In the genomic region with DNA sequence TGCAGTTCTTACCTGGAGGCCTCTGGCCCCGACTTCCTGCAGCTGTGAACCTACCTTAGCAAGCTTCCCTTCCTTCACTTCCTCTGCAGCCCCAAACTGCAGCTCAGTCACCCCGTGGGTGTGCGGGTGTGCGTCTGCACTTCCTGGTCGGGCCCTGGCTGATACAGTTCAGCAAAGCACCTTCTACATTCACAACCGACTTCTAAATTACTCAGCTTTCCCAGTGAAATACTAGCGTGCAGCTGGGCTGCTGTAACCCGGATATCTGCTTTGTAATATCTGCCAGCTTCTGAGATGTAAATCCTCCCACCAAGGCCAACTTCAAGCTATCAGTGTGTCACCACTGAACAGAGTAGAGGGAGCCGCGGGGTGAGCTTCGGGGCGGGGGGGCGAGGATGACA, we compare ENCODE assay signal across 8 mouse cellular contexts. TPM values are rescaled to one million over a fixed set of nuclear protein-coding genes. Genes with fewer than 3 reads are reported as not detected.
DNase-seq lines count a peak whose midpoint lies in the region; ATAC-seq and TF ChIP-seq lines count a peak whose summit lies in the region.
"Had no signal": no experiment of that assay in that cellular context is flagged by ENCODE, and none has a peak within 500 bp of the region (broad histone marks: within the 10 kb centered on the region; RNA-seq: fewer than 3 reads in every experiment).

No protein-coding gene starts in this region.

- no peak for ATAC-seq in forebrain, embryonic 15.5 days (replicated peaks)
- no peak for ATAC-seq in liver, embryonic 13.5 days (ENCODE audit: low read depth)

- peak overlapping the region; percentile 12; the same call in 1 of the 2 replicates for H3K9ac ChIP-seq in ES-Bruce4 (ENCODE audit: low read depth, poor library complexity, severe bottlenecking)
- no peak overlapping the region for H3K9ac ChIP-seq in forebrain, embryonic 15.5 days (replicated peaks)
- H3K9ac ChIP-seq in liver, embryonic 13.5 days: no peak overlapping the region

- no peak overlapping the region for H3K4me3 ChIP-seq in ES-Bruce4 (ENCODE audit: low read depth, low read length)
- no peak overlapping the region for H3K4me3 ChIP-seq in forebrain, embryonic 15.5 days
- no peak overlapping the region for H3K4me3 ChIP-seq in liver, embryonic 13.5 days (replicated peaks)
- no peak overlapping the region for H3K4me3 ChIP-seq in cerebellum, adult 2 months (replicated peaks; ENCODE audit: insufficient read depth, low read depth, low read length)
- H3K4me3 ChIP-seq: erythroblast, embryonic 14.5 days had no signal

- peak overlapping the region; percentile 86 for H3K27ac ChIP-seq in ES-Bruce4 (ENCODE audit: insufficient read depth, low read length)
- H3K27ac ChIP-seq in forebrain, embryonic 15.5 days (replicated peaks): peak overlapping the region; percentile 80
- peak overlapping the region; percentile 55 for H3K27ac ChIP-seq in liver, embryonic 13.5 days
- H3K27ac ChIP-seq in cerebellum, adult 2 months (ENCODE audit: insufficient read depth, low read length): no peak overlapping the region

- TF ChIP-seq EP300 in ES-Bruce4 (IDR thresholded peaks at IDR 0.05; ENCODE audit: insufficient read depth, low read depth, low read length): no peak

- H3K4me2 ChIP-seq in forebrain, embryonic 15.5 days (replicated peaks): no peak overlapping the region
- H3K4me2 ChIP-seq in liver, embryonic 13.5 days: no peak overlapping the region

- WGBS in forebrain, embryonic 15.5 days: 78% methylated on average over 13 of the region's 13 CpGs
- WGBS in liver, embryonic 13.5 days (ENCODE audit: insufficient replicate concordance): 51% methylated on average over 13 of the region's 13 CpGs
- 85% methylated on average over 13 of the region's 13 CpGs for WGBS in cerebellum, adult 2 months

- TF ChIP-seq CTCF in ES-Bruce4 (IDR thresholded peaks at IDR 0.05; ENCODE audit: low read depth, low read length): no peak
- no peak for TF ChIP-seq CTCF in cerebellum, adult 2 months (IDR thresholded peaks at IDR 0.05; ENCODE audit: borderline replicate concordance, insufficient read depth, low read depth, low read length)

- no peaks in the 10 kb centered on the region for H3K27me3 ChIP-seq in ES-Bruce4 (ENCODE audit: control insufficient read depth, insufficient read depth, low read length, poor library complexity, severe bottlenecking)
- H3K27me3 ChIP-seq in forebrain, embryonic 15.5 days: no peaks in the 10 kb centered on the region
- H3K27me3 ChIP-seq in liver, embryonic 13.5 days: no peaks in the 10 kb centered on the region
- no peaks in the 10 kb centered on the region for H3K27me3 ChIP-seq in splenic B cell, adult 2 months (ENCODE audit: control insufficient read depth, insufficient read depth, low read length, poor library complexity, severe bottlenecking)
- no peaks in the 10 kb centered on the region for H3K27me3 ChIP-seq in cerebellum, adult 2 months (ENCODE audit: control insufficient read depth, insufficient read depth, low read length)

- no peaks in the 10 kb centered on the region for H3K9me3 ChIP-seq in ES-Bruce4 (replicated peaks; ENCODE audit: control insufficient read depth, insufficient read depth, low read length, poor library complexity, severe bottlenecking)
- no peaks in the 10 kb centered on the region for H3K9me3 ChIP-seq in forebrain, embryonic 15.5 days
- H3K9me3 ChIP-seq in liver, embryonic 13.5 days (replicated peaks): no peaks in the 10 kb centered on the region

- H3K4me1 ChIP-seq in ES-Bruce4 (ENCODE audit: control insufficient read depth, insufficient read depth, low read length): peaks cover 2% of the 10 kb centered on the region
- peaks cover 9% of the 10 kb centered on the region for H3K4me1 ChIP-seq in forebrain, embryonic 15.5 days
- peaks cover 18% of the 10 kb centered on the region for H3K4me1 ChIP-seq in liver, embryonic 13.5 days (replicated peaks)
- peaks cover 20% of the 10 kb centered on the region for H3K4me1 ChIP-seq in cerebellum, adult 2 months (ENCODE audit: control insufficient read depth, insufficient read depth, low read length)

- peak; percentile 82 for DNase-seq in CD4-positive, CD25-positive, alpha-beta regulatory T cell, adult 2 months (ENCODE audit: low read depth, low spot score)
- no peak for DNase-seq in liver, embryonic 13.5 days
- DNase-seq in splenic B cell, adult 2 months (ENCODE audit: low read depth, low spot score): peak; percentile 70
- DNase-seq in right cerebral cortex, adult 18-20 months: no peak
- no peak for DNase-seq in cerebellum, adult 2 months

- TF ChIP-seq POLR2A in ES-Bruce4 (IDR thresholded peaks at IDR 0.05; ENCODE audit: insufficient read depth, low read length): no peak
- no peak for TF ChIP-seq POLR2A in cerebellum, adult 2 months (IDR thresholded peaks at IDR 0.05; ENCODE audit: borderline replicate concordance, insufficient read depth, low read length)

- H3K36me3 ChIP-seq in ES-Bruce4 (ENCODE audit: control insufficient read depth, insufficient read depth, low read length, poor library complexity, severe bottlenecking): peaks cover 31% of the 10 kb centered on the region
- H3K36me3 ChIP-seq in forebrain, embryonic 15.5 days: peaks cover 38% of the 10 kb centered on the region
- peaks cover 56% of the 10 kb centered on the region for H3K36me3 ChIP-seq in liver, embryonic 13.5 days
- peaks cover 7% of the 10 kb centered on the region for H3K36me3 ChIP-seq in splenic B cell, adult 2 months (ENCODE audit: control insufficient read depth, insufficient read depth, low read length, poor library complexity, severe bottlenecking)

RNA-seq across cellular contexts. Expression of a gene that starts 11.2 kb away (rescaled TPM):
- 35.9 and 39.3 TPM in 2 replicates for polyA plus RNA-seq in ES-Bruce4 (2011; ENCODE audit: insufficient read depth, insufficient read length, low read depth, missing spikeins)
- polyA plus RNA-seq in forebrain, embryonic 15.5 days (2015; fragmentation: Nextera tagmentation; extraction: Ambion mirVana): 43.2 and 43.9 TPM in 2 replicates
- polyA plus RNA-seq in liver, embryonic 13.5 days (2015; fragmentation: Nextera tagmentation; extraction: Ambion mirVana): 22.5 and 25.3 TPM in 2 replicates
- polyA plus RNA-seq in cerebellum, adult 2 months (2012; rRNA removed): 22.2 and 22.8 TPM in 2 replicates

RNA-seq across cellular contexts. Expression of a gene that starts 15.0 kb away (rescaled TPM):
- polyA plus RNA-seq in ES-Bruce4 (2011; ENCODE audit: insufficient read depth, insufficient read length, low read depth, missing spikeins): 5.2 and 6.0 TPM in 2 replicates
- polyA plus RNA-seq in forebrain, embryonic 15.5 days (2015; fragmentation: Nextera tagmentation; extraction: Ambion mirVana): 7.1 TPM in 2 replicates
- polyA plus RNA-seq in liver, embryonic 13.5 days (2015; fragmentation: Nextera tagmentation; extraction: Ambion mirVana): 1.5 and 1.6 TPM in 2 replicates
- polyA plus RNA-seq in cerebellum, adult 2 months (2012; rRNA removed): 9.8 and 10.9 TPM in 2 replicates
- polyA plus RNA-seq: erythroblast, embryonic 14.5 days had no signal

RNA-seq across cellular contexts. Expression of a gene that starts 29.1 kb away (rescaled TPM):
- 4.5 and 4.9 TPM in 2 replicates for polyA plus RNA-seq in ES-Bruce4 (2011; ENCODE audit: insufficient read depth, insufficient read length, low read depth, missing spikeins)
- polyA plus RNA-seq in forebrain, embryonic 15.5 days (2015; fragmentation: Nextera tagmentation; extraction: Ambion mirVana): 4.6 and 5.9 TPM in 2 replicates
- polyA plus RNA-seq in liver, embryonic 13.5 days (2015; fragmentation: Nextera tagmentation; extraction: Ambion mirVana): 0.31 and 0.37 TPM in 2 replicates
- 8.6 and 10.2 TPM in 2 replicates for polyA plus RNA-seq in cerebellum, adult 2 months (2012; rRNA removed)

RNA-seq across cellular contexts. Expression of a gene that starts 57.7 kb away (rescaled TPM):
- 110 and 121 TPM in 2 replicates for polyA plus RNA-seq in ES-Bruce4 (2011; ENCODE audit: insufficient read depth, insufficient read length, low read depth, missing spikeins)
- 149 and 157 TPM in 2 replicates for polyA plus RNA-seq in forebrain, embryonic 15.5 days (2015; fragmentation: Nextera tagmentation; extraction: Ambion mirVana)
- polyA plus RNA-seq in liver, embryonic 13.5 days (2015; fragmentation: Nextera tagmentation; extraction: Ambion mirVana): 120 and 121 TPM in 2 replicates
- polyA plus RNA-seq in cerebellum, adult 2 months (2012; rRNA removed): 46.7 and 51.6 TPM in 2 replicates

Comparison
In these comparisons a context has a peak if more than half of its experiments do, and no peak if none do; other contexts are left out.
1. DNase-seq: peak in CD4-positive, CD25-positive, alpha-beta regulatory T cell, adult 2 months (single experiment) and splenic B cell, adult 2 months (single experiment); none in liver, embryonic 13.5 days (single experiment), right cerebral cortex, adult 18-20 months (single experiment) and cerebellum, adult 2 months (0 of 2).